Mouse (Mus musculus): ENCODE data around the gene Ttc16.

- TF ChIP-seq CTCF (IDR thresholded peaks at IDR 0.05; ENCODE audit: extremely low read depth, insufficient read length, insufficient replicate concordance, low read depth, low read length) (no peak), POLR2A (IDR thresholded peaks at IDR 0.05; ENCODE audit: low read depth, low read length) (no peak)
Measured at GRCm38 (mm10) chr2:32750887-32751664, 24.4 kb downstream of the Ttc16 start.
